Mouse (Mus musculus) neural tube, embryonic 15.5 days (tissue): Measurements from ENCODE around the gene BC016579. TPM values are rescaled to one million over a fixed set of nuclear protein-coding genes. Genes with fewer than 3 reads are reported as not detected.

Experiments
- ATAC-seq: fragments of 200-750 bp; cut with Nextera tagmentation; 2 replicates; pipeline ENCODE4 v1.8.0; 2017; ENCODE audit warnings: mild to moderate bottlenecking, moderate TSS enrichment, moderate library complexity; ENCODE audit not compliant: low FRiP score
- H3K27ac ChIP-seq: fragments of 300-500 bp; sonication (generic); replicated peaks from 2 replicates; pipeline ENCODE4 v1.5.1; 2015; ENCODE audit warnings: mild to moderate bottlenecking, inconsistent platforms
- H3K27me3 ChIP-seq: fragments of 300-500 bp; sonication (generic); replicated peaks from 2 replicates; pipeline ENCODE4 v1.6.1; 2015; ENCODE audit warnings: inconsistent platforms
- H3K36me3 ChIP-seq: fragments of 300-500 bp; sonication (generic); 2 replicates; pipeline ENCODE4 v1.6.1; 2015; ENCODE audit warnings: inconsistent platforms
- H3K4me1 ChIP-seq: fragments of 300-500 bp; sonication (generic); 2 replicates; pipeline ENCODE4 v1.6.1; 2015; ENCODE audit warnings: inconsistent platforms
- H3K4me2 ChIP-seq: fragments of 300-500 bp; sonication (generic); 2 replicates; pipeline ENCODE4 v1.6.1; 2015; ENCODE audit warnings: inconsistent platforms, mild to moderate bottlenecking, moderate library complexity
- H3K4me3 ChIP-seq: fragments of 300-500 bp; sonication (generic); replicated peaks from 2 replicates; pipeline ENCODE4 v1.5.1; 2015; ENCODE audit warnings: mild to moderate bottlenecking, inconsistent platforms
- H3K9ac ChIP-seq: fragments of 300-500 bp; sonication (generic); replicated peaks from 2 replicates; pipeline ENCODE4 v1.6.1; 2015; ENCODE audit warnings: mild to moderate bottlenecking, inconsistent platforms
- H3K9me3 ChIP-seq: fragments of 300-500 bp; sonication (generic); replicated peaks from 2 replicates; pipeline ENCODE4 v1.6.1; 2016; ENCODE audit warnings: inconsistent platforms
- WGBS: fragments of 180-500 bp; shearing (Covaris S2); methylation state at CpG from one replicate; pipeline ENCODE4 v1.1.7; 2015; ENCODE audit warnings: mixed read lengths; 5-methylcytosine and 5-hydroxymethylcytosine counted together
- polyA plus RNA-seq: library from polyadenylated mRNA; unstranded; fragments of >200 nt; fragmentation: Nextera tagmentation; extraction: Ambion mirVana; gene quantifications from 2 replicates; pipeline ENCODE4 v1.2.1, GENCODE M21; 2015

Gene BC016579
- polyA plus RNA-seq, 1 experiment from 2014 or later, result not detected

DNA sequence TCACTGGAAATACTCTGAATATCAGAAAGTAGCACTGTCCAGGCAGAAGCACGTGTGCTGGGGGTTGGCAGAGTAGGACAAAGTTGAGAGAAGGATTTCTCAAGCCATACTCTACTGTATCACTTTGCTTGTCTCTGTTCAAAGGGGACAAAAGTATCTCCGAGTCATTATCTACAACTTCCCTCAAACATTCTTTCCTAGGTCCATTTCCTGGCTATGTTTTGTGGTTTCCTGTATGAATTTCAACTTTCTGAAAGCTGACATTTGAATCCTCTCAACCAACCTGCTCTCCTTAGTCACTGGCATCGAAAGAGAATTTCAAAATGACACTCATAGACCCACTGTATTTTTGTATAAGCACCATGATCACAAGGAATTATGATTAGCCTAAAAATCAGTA is 14.3 kb upstream of the BC016579 start:
- Histone ChIP-seq H3K27ac (no peak overlapping the region), H3K4me1 (no peaks in the 10 kb centered on the region), H3K4me2 (no peak overlapping the region), H3K27me3 (no peaks in the 10 kb centered on the region), H3K36me3 (no peaks in the 10 kb centered on the region), H3K4me3 (no peak overlapping the region), H3K9ac (no peak overlapping the region), H3K9me3 (no peaks in the 10 kb centered on the region)
- ATAC-seq, result no peak
- 73% methylated on average over 3 of the region's 3 CpGs for WGBS

GRCm38 (mm10) chr16:45666136-45666535 is 12.3 kb upstream of the BC016579 start:
- no peak for ATAC-seq
- Histone ChIP-seq H3K27ac (no peak overlapping the region), H3K36me3 (no peaks in the 10 kb centered on the region), H3K4me1 (no peaks in the 10 kb centered on the region), H3K4me3 (no peak overlapping the region), H3K4me2 (no peak overlapping the region), H3K9me3 (no peaks in the 10 kb centered on the region), H3K27me3 (no peaks in the 10 kb centered on the region), H3K9ac (no peak overlapping the region)
- WGBS, result 86% methylated on average over 2 of the region's 2 CpGs

- no peaks in the 10 kb centered on the region for H3K9me3 ChIP-seq
- no peak overlapping the region for H3K4me3 ChIP-seq
- H3K4me2 ChIP-seq, result no peak overlapping the region
- no peak for ATAC-seq
- no peaks in the 10 kb centered on the region for H3K27me3 ChIP-seq
- no peaks in the 10 kb centered on the region for H3K36me3 ChIP-seq
- no peaks in the 10 kb centered on the region for H3K4me1 ChIP-seq
- no peak overlapping the region for H3K9ac ChIP-seq
- no peak overlapping the region for H3K27ac ChIP-seq
Observed at GRCm38 (mm10) chr16:45662381-45662780, 8.5 kb upstream of the BC016579 start.

- no peaks in the 10 kb centered on the region for H3K9me3 ChIP-seq
- no peaks in the 10 kb centered on the region for H3K4me1 ChIP-seq
- WGBS, result 92% methylated on average over 4 of the region's 4 CpGs
- no peaks in the 10 kb centered on the region for H3K36me3 ChIP-seq
- H3K4me3 ChIP-seq, result no peak overlapping the region
- no peak overlapping the region for H3K27ac ChIP-seq
- no peak overlapping the region for H3K4me2 ChIP-seq
- no peak overlapping the region for H3K9ac ChIP-seq
- no peak for ATAC-seq
- H3K27me3 ChIP-seq, result peaks cover under 1% of the 10 kb centered on the region; the same call in 1 of the 2 replicates
Observed at GRCm38 (mm10) chr16:45659596-45659995, 5.7 kb upstream of the BC016579 start.

- Histone ChIP-seq H3K9ac (no peak overlapping the region), H3K27ac (no peak overlapping the region), H3K4me1 (peaks cover 7% of the 10 kb centered on the region), H3K4me2 (no peak overlapping the region), H3K4me3 (no peak overlapping the region), H3K27me3 (peaks cover 12% of the 10 kb centered on the region; the same call in 1 of the 2 replicates), H3K36me3 (no peaks in the 10 kb centered on the region), H3K9me3 (no peaks in the 10 kb centered on the region)
- no peak for ATAC-seq
- 91% methylated on average over 1 of the region's 1 CpGs for WGBS
Observed at GRCm38 (mm10) chr16:45658248-45658647, 4.4 kb upstream of the BC016579 start.

DNA sequence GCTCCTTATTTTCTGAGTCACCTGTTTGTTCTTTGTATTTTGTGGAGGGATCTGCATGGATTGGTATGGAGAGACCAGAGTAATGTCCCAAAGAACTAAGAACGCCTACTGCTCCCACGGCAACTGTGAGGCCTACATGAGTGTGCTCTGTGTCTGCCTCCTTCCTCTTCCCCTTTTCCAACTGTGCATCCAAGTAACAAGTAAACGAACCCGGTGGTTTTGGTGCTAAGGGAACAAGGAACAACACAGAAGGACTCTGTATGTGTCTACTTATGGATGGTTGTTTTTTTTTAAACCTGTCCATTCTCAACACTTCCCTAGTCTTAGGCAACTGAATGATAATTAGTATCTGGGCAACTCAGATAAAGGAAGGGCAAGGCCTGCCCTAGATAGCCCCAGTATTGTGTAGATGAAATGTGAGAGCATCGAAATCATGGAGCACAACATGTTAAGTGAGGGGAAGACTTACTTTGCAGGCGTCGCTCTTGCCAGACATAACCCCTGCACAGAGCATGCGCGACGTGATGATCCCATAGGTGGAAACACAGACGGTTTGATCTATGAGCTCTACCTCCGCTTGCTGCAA is 3.8 kb upstream of the BC016579 start:
- H3K9ac ChIP-seq, result no peak overlapping the region
- H3K27me3 ChIP-seq, result peaks cover 13% of the 10 kb centered on the region; the same call in 1 of the 2 replicates
- 94% methylated on average over 12 of the region's 12 CpGs for WGBS
- no peaks in the 10 kb centered on the region for H3K9me3 ChIP-seq
- H3K36me3 ChIP-seq, result no peaks in the 10 kb centered on the region
- no peak overlapping the region for H3K4me2 ChIP-seq
- no peak overlapping the region for H3K27ac ChIP-seq
- no peak overlapping the region for H3K4me3 ChIP-seq
- H3K4me1 ChIP-seq, result peaks cover 7% of the 10 kb centered on the region
- no peak for ATAC-seq

GRCm38 (mm10) chr16:45654465-45654864 is 597 bp upstream of the BC016579 start:
- Histone ChIP-seq H3K27ac (no peak overlapping the region), H3K36me3 (no peaks in the 10 kb centered on the region), H3K4me1 (peaks cover 7% of the 10 kb centered on the region), H3K27me3 (peaks cover 13% of the 10 kb centered on the region; the same call in 1 of the 2 replicates), H3K4me3 (no peak overlapping the region), H3K9ac (no peak overlapping the region), H3K9me3 (no peaks in the 10 kb centered on the region), H3K4me2 (peak overlapping the region; percentile 56)
- 64% methylated on average over 9 of the region's 9 CpGs for WGBS
- ATAC-seq, result no peak

- Histone ChIP-seq H3K27me3 (peaks cover 13% of the 10 kb centered on the region; the same call in 1 of the 2 replicates), H3K27ac (no peak overlapping the region), H3K9ac (peak overlapping the region; percentile 14; the same call in 1 of the 2 replicates), H3K9me3 (no peaks in the 10 kb centered on the region), H3K36me3 (no peaks in the 10 kb centered on the region), H3K4me2 (peak overlapping the region; percentile 56), H3K4me1 (peaks cover 7% of the 10 kb centered on the region), H3K4me3 (peak overlapping the region; percentile 32)
- WGBS, result 14% methylated on average over 17 of the region's 17 CpGs
- ATAC-seq, result no peak
Observed at GRCm38 (mm10) chr16:45653009-45653933, 597 bp downstream of the BC016579 start.

DNA sequence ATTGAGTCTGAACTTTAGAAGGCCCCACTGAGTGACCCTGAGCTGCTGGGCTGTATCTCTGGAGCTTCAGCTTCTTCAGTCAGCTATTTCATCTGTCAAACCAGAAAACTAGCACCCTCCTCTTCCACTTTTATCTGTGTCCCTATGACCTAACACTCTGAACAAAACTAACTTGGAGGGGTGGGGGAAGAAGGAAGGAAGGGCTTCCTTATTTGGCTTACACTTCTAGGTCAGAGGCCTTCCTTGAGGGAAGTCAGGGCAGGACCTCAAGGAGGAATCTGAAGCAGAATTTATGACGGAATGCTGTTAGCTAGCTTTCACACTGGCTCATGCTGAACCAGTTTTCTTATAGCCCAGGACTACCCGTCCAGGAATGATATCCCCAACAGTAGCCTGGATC is 2.4 kb downstream of the BC016579 start:
- Histone ChIP-seq H3K4me1 (peaks cover 7% of the 10 kb centered on the region), H3K27me3 (peaks cover 13% of the 10 kb centered on the region; the same call in 1 of the 2 replicates), H3K27ac (no peak overlapping the region), H3K4me3 (no peak overlapping the region), H3K36me3 (no peaks in the 10 kb centered on the region), H3K9me3 (no peaks in the 10 kb centered on the region), H3K4me2 (no peak overlapping the region), H3K9ac (no peak overlapping the region)
- 80% methylated on average over 2 of the region's 2 CpGs for WGBS
- no peak for ATAC-seq

DNA sequence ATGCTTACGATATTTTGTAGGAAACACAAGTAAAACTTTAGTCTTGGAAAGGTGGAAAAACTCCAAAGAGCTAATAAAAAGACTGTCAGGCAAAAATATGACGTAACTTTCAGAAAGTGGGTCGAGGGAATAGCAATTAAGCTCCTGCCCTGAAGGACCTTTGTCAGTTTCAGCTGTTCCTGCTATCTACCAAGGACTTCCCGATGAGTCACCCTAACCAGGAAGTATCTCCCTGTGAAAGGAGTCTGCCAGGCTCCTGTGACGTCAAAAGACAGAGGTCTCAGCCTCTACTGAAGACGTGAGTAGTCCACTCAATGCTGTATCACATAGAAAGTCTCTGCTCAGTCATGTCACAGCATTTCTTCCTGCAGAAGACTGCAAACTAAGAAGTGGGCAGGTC is 9.5 kb downstream of the BC016579 start:
- Histone ChIP-seq H3K9me3 (no peaks in the 10 kb centered on the region), H3K27ac (no peak overlapping the region), H3K27me3 (no peaks in the 10 kb centered on the region), H3K36me3 (no peaks in the 10 kb centered on the region), H3K9ac (no peak overlapping the region), H3K4me3 (no peak overlapping the region), H3K4me1 (no peaks in the 10 kb centered on the region), H3K4me2 (no peak overlapping the region)
- ATAC-seq, result no peak
- WGBS, result 74% methylated on average over 6 of the region's 6 CpGs

- H3K4me1 ChIP-seq, result no peaks in the 10 kb centered on the region
- 90% methylated on average over 3 of the region's 3 CpGs for WGBS
- no peak overlapping the region for H3K4me3 ChIP-seq
- H3K27ac ChIP-seq, result no peak overlapping the region
- H3K9ac ChIP-seq, result no peak overlapping the region
- no peaks in the 10 kb centered on the region for H3K36me3 ChIP-seq
- no peaks in the 10 kb centered on the region for H3K9me3 ChIP-seq
- no peak overlapping the region for H3K4me2 ChIP-seq
- no peak for ATAC-seq
- no peaks in the 10 kb centered on the region for H3K27me3 ChIP-seq
Observed at GRCm38 (mm10) chr16:45643944-45644343, 9.9 kb downstream of the BC016579 start.

GRCm38 (mm10) chr16:45641301-45641700 is 12.6 kb downstream of the BC016579 start:
- Histone ChIP-seq H3K4me1 (no peaks in the 10 kb centered on the region), H3K9me3 (no peaks in the 10 kb centered on the region), H3K27me3 (no peaks in the 10 kb centered on the region), H3K36me3 (no peaks in the 10 kb centered on the region), H3K9ac (no peak overlapping the region), H3K4me2 (no peak overlapping the region), H3K4me3 (no peak overlapping the region), H3K27ac (no peak overlapping the region)
- ATAC-seq, result no peak
- 71% methylated on average over 3 of the region's 3 CpGs for WGBS
